Mouse (Mus musculus) limb, embryonic 10.5 days (tissue): ENCODE data around the gene Duxbl1. TPM values are rescaled to one million over a fixed set of nuclear protein-coding genes. Genes with fewer than 3 reads are reported as not detected.

Source experiments
- polyA plus RNA-seq: library from polyadenylated mRNA; unstranded; fragments of >200 nt; fragmentation: Nextera tagmentation; extraction: Ambion mirVana; gene quantifications from 2 replicates; pipeline ENCODE4 v1.2.1, GENCODE M21; 2016

Duxbl1 gene
- polyA plus RNA-seq, 1 experiment from 2014 or later, result 3.8 TPM

Other genes with a start within 250 kb of the Duxbl1 start
- gene Zcchc24, start 209.5 kb upstream of the Duxbl1 start, polyA plus RNA-seq, result 9.9 and 17.0 TPM in 2 replicates
- 3.7 and 6.4 TPM in 2 replicates for gene Anxa11, start 136.4 kb upstream of the Duxbl1 start, polyA plus RNA-seq
- gene Plac9a, start 75.5 kb upstream of the Duxbl1 start, polyA plus RNA-seq, result not detected in 2 replicates
- 1.9 and 3.4 TPM in 2 replicates for gene Tmem254a, start 50.9 kb upstream of the Duxbl1 start, polyA plus RNA-seq
- gene Cphx1, start 40.3 kb upstream of the Duxbl1 start, polyA plus RNA-seq, result not detected in 2 replicates
- not detected in 2 replicates for gene Gm9780, start 64.1 kb downstream of the Duxbl1 start, polyA plus RNA-seq
- gene Tmem254c, start 88.8 kb downstream of the Duxbl1 start, polyA plus RNA-seq, result 16.8 and 22.5 TPM in 2 replicates
- not detected in 2 replicates for gene Cphx2, start 102.9 kb downstream of the Duxbl1 start, polyA plus RNA-seq
- not detected in 2 replicates for gene Cphx3, start 103.7 kb downstream of the Duxbl1 start, polyA plus RNA-seq
- gene Duxbl2, start 139.8 kb downstream of the Duxbl1 start, polyA plus RNA-seq, result 0.49 TPM in 1 of 2 replicates, not detected in the other
- gene Plac9b, start 203.9 kb downstream of the Duxbl1 start, polyA plus RNA-seq, result 0.19 TPM in 1 of 2 replicates, not detected in the other
- 11.3 and 16.9 TPM in 2 replicates for gene Tmem254b, start 228.5 kb downstream of the Duxbl1 start, polyA plus RNA-seq